In genomic region chr12:73523066-73523465, GRCm38 (mm10) we compare ENCODE assay signal across 30 mouse cellular contexts. TPM values are rescaled to one million over a fixed set of nuclear protein-coding genes. Genes with fewer than 3 reads are reported as not detected.
DNase-seq lines count a peak whose midpoint lies in the region; ATAC-seq and TF ChIP-seq lines count a peak whose summit lies in the region.
"Had no signal": no experiment of that assay in that cellular context is flagged by ENCODE, and none has a peak within 500 bp of the region (broad histone marks: within the 10 kb centered on the region; RNA-seq: fewer than 3 reads in every experiment).

No protein-coding gene starts in this region.

- no peak for ATAC-seq in kidney, embryonic 14.5 days (ENCODE audit: low FRiP score, low TSS enrichment)
- no peak for ATAC-seq in limb, embryonic 13.5 days (ENCODE audit: low FRiP score, low read depth)
- ATAC-seq: activated CD4-positive, CD25-positive, alpha-beta regulatory T cell, adult 4 months; CD4-positive, CD25-positive, alpha-beta regulatory T cell, adult 4 months; forebrain, embryonic 15.5 days had no signal

- no peaks in the 10 kb centered on the region for H3K36me3 ChIP-seq in kidney, adult 2 months (ENCODE audit: control insufficient read depth, insufficient read depth, low read length)
- H3K36me3 ChIP-seq in kidney, embryonic 14.5 days (ENCODE audit: control insufficient read depth, insufficient read depth, low read length): no peaks in the 10 kb centered on the region
- no peaks in the 10 kb centered on the region for H3K36me3 ChIP-seq in embryonic facial prominence, embryonic 10.5 days (replicated peaks)
- H3K36me3 ChIP-seq in limb, embryonic 13.5 days: no peaks in the 10 kb centered on the region
- H3K36me3 ChIP-seq: embryonic facial prominence, embryonic 12.5 days; embryonic facial prominence, embryonic 15.5 days; forebrain, embryonic 12.5 days; forebrain, embryonic 15.5 days; heart, embryonic 10.5 days; heart, embryonic 13.5 days had no signal

- H3K4me2 ChIP-seq in kidney, embryonic 14.5 days (replicated peaks; ENCODE audit: low read depth, low read length): no peak overlapping the region
- peak overlapping the region; percentile 19; the same call in 1 of the 2 replicates for H3K4me2 ChIP-seq in limb, embryonic 13.5 days (replicated peaks)
- H3K4me2 ChIP-seq: embryonic facial prominence, embryonic 12.5 days; embryonic facial prominence, embryonic 15.5 days; forebrain, embryonic 12.5 days; forebrain, embryonic 15.5 days; heart, embryonic 13.5 days; hindbrain, embryonic 14.5 days had no signal

- H3K27ac ChIP-seq in kidney, adult 2 months (ENCODE audit: insufficient read depth, low read depth, low read length): no peak overlapping the region
- no peak overlapping the region for H3K27ac ChIP-seq in kidney, embryonic 14.5 days (ENCODE audit: low read depth, low read length)
- H3K27ac ChIP-seq in embryonic facial prominence, embryonic 10.5 days (replicated peaks): peak overlapping the region; percentile 10; the same call in 1 of the 2 replicates
- H3K27ac ChIP-seq in limb, embryonic 13.5 days: no peak overlapping the region
- H3K27ac ChIP-seq: embryonic facial prominence, embryonic 12.5 days; embryonic facial prominence, embryonic 15.5 days; forebrain, embryonic 12.5 days; forebrain, embryonic 15.5 days; heart, adult 2 months; heart, embryonic 10.5 days; heart, embryonic 13.5 days; hindbrain, embryonic 14.5 days had no signal

- WGBS in kidney, adult 2 months: 54% methylated on average over 12 of the region's 12 CpGs
- 77% methylated on average over 12 of the region's 12 CpGs for whole genome bisulfite sequencing in kidney, embryonic 14.5 days
- 79% methylated on average over 12 of the region's 12 CpGs for WGBS in embryonic facial prominence, embryonic 10.5 days
- WGBS in limb, embryonic 13.5 days: 21% methylated on average over 12 of the region's 12 CpGs

- no peak overlapping the region for H3K9ac ChIP-seq in kidney, embryonic 14.5 days (ENCODE audit: low read depth, low read length)
- no peak overlapping the region for H3K9ac ChIP-seq in limb, embryonic 13.5 days
- H3K9ac ChIP-seq: embryonic facial prominence, embryonic 12.5 days; embryonic facial prominence, embryonic 15.5 days; forebrain, embryonic 12.5 days; forebrain, embryonic 15.5 days; heart, embryonic 13.5 days; hindbrain, embryonic 14.5 days had no signal

- H3K4me1 ChIP-seq in kidney, adult 2 months (ENCODE audit: control insufficient read depth, insufficient read depth, low read length): no peaks in the 10 kb centered on the region
- no peaks in the 10 kb centered on the region for H3K4me1 ChIP-seq in kidney, embryonic 14.5 days (ENCODE audit: control insufficient read depth, insufficient read depth, low read length)
- H3K4me1 ChIP-seq in embryonic facial prominence, embryonic 10.5 days: peaks cover 73% of the 10 kb centered on the region
- H3K4me1 ChIP-seq in limb, embryonic 13.5 days: peaks cover 59% of the 10 kb centered on the region
- H3K4me1 ChIP-seq: heart, embryonic 10.5 days had no signal

- no peak overlapping the region for H3K4me3 ChIP-seq in kidney, adult 2 months (ENCODE audit: insufficient read depth, low read depth, low read length)
- H3K4me3 ChIP-seq in kidney, embryonic 14.5 days (ENCODE audit: low read length): no peak overlapping the region
- no peak overlapping the region for H3K4me3 ChIP-seq in embryonic facial prominence, embryonic 10.5 days
- no peak overlapping the region for H3K4me3 ChIP-seq in limb, embryonic 13.5 days
- H3K4me3 ChIP-seq: embryonic facial prominence, embryonic 12.5 days; embryonic facial prominence, embryonic 15.5 days; erythroblast, embryonic 14.5 days; forebrain, embryonic 12.5 days; forebrain, embryonic 15.5 days; heart, adult 2 months; heart, embryonic 10.5 days; heart, embryonic 13.5 days had no signal

- TF ChIP-seq CTCF in kidney, adult 2 months (conservative IDR thresholded peaks at IDR 0.05; ENCODE audit: insufficient read depth, insufficient read length, low read depth, low read length): no peak

- no peaks in the 10 kb centered on the region for H3K27me3 ChIP-seq in kidney, adult 2 months (replicated peaks; ENCODE audit: control insufficient read depth, insufficient read depth, low read length)
- H3K27me3 ChIP-seq in kidney, embryonic 14.5 days (ENCODE audit: control insufficient read depth, insufficient read depth, low read length): no peaks in the 10 kb centered on the region; the same call in none of the 2 replicates
- peaks cover 5% of the 10 kb centered on the region; the same call in 1 of the 2 replicates for H3K27me3 ChIP-seq in embryonic facial prominence, embryonic 10.5 days (replicated peaks; ENCODE audit: low read depth, poor library complexity, severe bottlenecking)
- peaks cover 69% of the 10 kb centered on the region for H3K27me3 ChIP-seq in limb, embryonic 13.5 days
- H3K27me3 ChIP-seq: embryonic facial prominence, embryonic 15.5 days; forebrain, embryonic 12.5 days; forebrain, embryonic 15.5 days had no signal

- TF ChIP-seq POLR2A in kidney, adult 2 months (IDR thresholded peaks at IDR 0.05; ENCODE audit: low read depth, low read length): no peak

- H3K9me3 ChIP-seq in kidney, embryonic 14.5 days (ENCODE audit: control insufficient read depth, low read length): no peaks in the 10 kb centered on the region
- H3K9me3 ChIP-seq in embryonic facial prominence, embryonic 10.5 days: no peaks in the 10 kb centered on the region
- peaks cover 4% of the 10 kb centered on the region; the same call in 1 of the 2 replicates for H3K9me3 ChIP-seq in limb, embryonic 13.5 days
- H3K9me3 ChIP-seq: embryonic facial prominence, embryonic 12.5 days; embryonic facial prominence, embryonic 15.5 days; forebrain, embryonic 12.5 days; forebrain, embryonic 15.5 days; heart, embryonic 10.5 days; heart, embryonic 13.5 days had no signal

- peak; percentile 59 for DNase-seq in kidney, adult 2 months
- DNase-seq in kidney, postnatal 36 days: peak; percentile 33 to 41
- no peak for DNase-seq in kidney, postnatal 10 days
- DNase-seq in embryonic facial prominence, embryonic 10.5 days (ENCODE audit: low spot score): no peak
- DNase-seq in lung, postnatal 14 days: no peak
- DNase-seq in adrenal gland, postnatal 4 days (ENCODE audit: low spot score in 2 of 2): no peak
- DNase-seq: adrenal gland, adult 8-10 months; adrenal gland, postnatal 25 days; cerebellum, adult 18-20 months; cerebellum, adult 9-10 months; cerebellum, postnatal 14 days; gastrocnemius, postnatal 36 days; heart, adult 2 months; heart, postnatal 14 days; heart, postnatal 4 days had no signal

RNA-seq across cellular contexts. Expression of gene Tmem30b, which starts 23.1 kb away (rescaled TPM):
- 16.5 and 22.3 TPM in 2 replicates for polyA plus RNA-seq in kidney, adult 2 months (2012; rRNA removed)
- 5.8 and 9.6 TPM in 2 replicates for polyA plus RNA-seq in kidney, embryonic 14.5 days (2014; fragmentation: Nextera tagmentation; extraction: Ambion mirVana)
- 8.1 and 11.0 TPM in 2 replicates for polyA plus RNA-seq in embryonic facial prominence, embryonic 10.5 days (2016; fragmentation: Nextera tagmentation; extraction: Ambion mirVana)
- polyA plus RNA-seq in limb, embryonic 13.5 days (2015; fragmentation: Nextera tagmentation; extraction: Ambion mirVana): 18.2 and 19.2 TPM in 2 replicates
- 1 to 10 TPM; 2.8 to 3.3 TPM for total RNA-seq in adrenal gland, postnatal 4 days (2021)
- total RNA-seq: adrenal gland, postnatal 25 days; granulocyte monocyte progenitor cell, adult 5-6 weeks; MEL had no signal
- polyA plus RNA-seq: activated CD4-positive, CD25-positive, alpha-beta regulatory T cell, adult 4 months; C2C12; erythroblast, embryonic 14.5 days had no signal

Comparison
In these comparisons a context has a peak if more than half of its experiments do, and no peak if none do; other contexts are left out.
1. DNase-seq: peak in kidney, adult 2 months (single experiment) and kidney, postnatal 36 days (2 of 2); none in kidney, postnatal 10 days (single experiment), embryonic facial prominence, embryonic 10.5 days (single experiment), lung, postnatal 14 days (single experiment) and adrenal gland, postnatal 4 days (0 of 2).